Mouse (Mus musculus) liver, embryonic 14.5 days (tissue): ENCODE measurements around the gene Arhgap20.

Experiments used
- CTCF ChIP-seq: IDR thresholded peaks from 2 replicates; pipeline ENCODE4 v1.5.1; 2016; ENCODE audit warnings: antibody characterized with exemption, low read depth, control low read depth
- EP300 ChIP-seq: IDR thresholded peaks from 2 replicates; pipeline ENCODE4 v1.6.1; 2016; ENCODE audit warnings: antibody characterized with exemption, low read depth

DNA sequence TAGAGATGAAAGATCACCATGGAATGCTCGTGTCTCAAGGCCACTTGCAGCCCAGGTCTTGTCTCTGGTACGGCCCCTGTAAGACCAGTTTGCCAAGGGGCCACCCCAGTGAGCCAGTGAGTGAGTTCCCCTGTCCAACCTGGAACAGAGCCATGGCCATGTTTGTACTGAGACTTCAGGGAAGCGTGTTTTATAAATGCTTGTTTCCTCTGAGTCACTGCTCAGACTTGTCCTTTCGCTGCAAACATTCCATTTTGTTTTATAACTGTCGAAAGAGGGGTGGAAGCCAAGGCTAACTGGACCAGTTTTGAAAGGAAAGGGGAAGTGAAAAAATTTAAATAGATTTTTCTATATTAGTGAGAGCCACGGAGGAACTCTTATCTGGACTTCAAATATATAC, 37.2 kb upstream of the Arhgap20 start:
- TF ChIP-seq CTCF (no peak), EP300 (no peak)
